Mouse (Mus musculus): Measurements from ENCODE around the gene Cbx4. TPM values are rescaled to one million over a fixed set of nuclear protein-coding genes. Genes with fewer than 3 reads are reported as not detected.

Gene Cbx4
- total RNA-seq (2021): 10 to 100 TPM; 22.1 to 22.6 TPM

GRCm38 (mm10) chr11:119086144-119086971, at the start of gene Cbx4:
Cbx4 (minus strand) TSS chr11:119086221.
- intact Hi-C loops (cut with DNase I): loop anchor here (2.0 kb wide), 2 partner anchors 38 to 104 kb away; no protein-coding TSS in a partner anchor
- peak; percentile 93 for DNase-seq

GRCm38 (mm10) chr11:119134586-119134985, 48.6 kb upstream of the Cbx4 start:
- intact Hi-C loops (cut with DNase I): no loop called here
- DNase-seq: peak in 1 of 2 experiments; percentile 31

GRCm38 (mm10) chr11:119133437-119134221, 47.6 kb upstream of the Cbx4 start:
- intact Hi-C loops (cut with DNase I): no loop called here
- peak; percentile 80 to 85 for DNase-seq

- no peak for DNase-seq
- intact Hi-C loops (cut with DNase I): no loop called here
These were observed 46.4 kb upstream of the Cbx4 start for GRCm38 (mm10) chr11:119132198-119133035.

- intact Hi-C loops (cut with DNase I): no loop called here
- DNase-seq: no peak
These were observed 44.2 kb upstream of the Cbx4 start for GRCm38 (mm10) chr11:119130081-119130765.

- intact Hi-C loops (cut with DNase I): loop anchor here (5.0 kb wide), 2 partner anchors 58 to 72 kb away; no protein-coding TSS in a partner anchor
- DNase-seq: no peak
These were observed 43.4 kb upstream of the Cbx4 start for GRCm38 (mm10) chr11:119129281-119130058.

GRCm38 (mm10) chr11:119128668-119129280, 42.8 kb upstream of the Cbx4 start:
- intact Hi-C loops (cut with DNase I): loop anchor here (5.0 kb wide), 2 partner anchors 59 to 71 kb away; no protein-coding TSS in a partner anchor
- DNase-seq: no peak

GRCm38 (mm10) chr11:119127686-119128473, 41.9 kb upstream of the Cbx4 start:
- intact Hi-C loops (cut with DNase I): loop anchor here (5.0 kb wide), 2 partner anchors 59 to 71 kb away; no protein-coding TSS in a partner anchor

GRCm38 (mm10) chr11:119127147-119127546, 41.1 kb upstream of the Cbx4 start:
- intact Hi-C loops (cut with DNase I): loop anchor here (5.0 kb wide), 2 partner anchors 60 to 70 kb away; no protein-coding TSS in a partner anchor
- DNase-seq: peak in 1 of 2 experiments; percentile 37

More at GRCm38 (mm10) chr11:119127686-119128473, 41.9 kb upstream of the Cbx4 start:
- DNase-seq: peak; percentile 85 to 87

GRCm38 (mm10) chr11:119125929-119126861, 40.2 kb upstream of the Cbx4 start:
- intact Hi-C loops (cut with DNase I): loop anchor here (2.0 to 5.0 kb wide), 3 partner anchors 39 to 69 kb away; partner anchors contain the start of gene Cbx4
- peak; percentile 94 for DNase-seq

GRCm38 (mm10) chr11:119124536-119124935, 38.5 kb upstream of the Cbx4 start:
- DNase-seq: peak; percentile 84 to 88
- intact Hi-C loops (cut with DNase I): loop anchor here (2.0 kb wide), 1 partner anchor 38 kb away; the partner anchor contains the start of gene Cbx4

GRCm38 (mm10) chr11:119123522-119124319, 37.7 kb upstream of the Cbx4 start:
- intact Hi-C loops (cut with DNase I): loop anchor here (2.0 kb wide), 1 partner anchor 37 kb away; the partner anchor contains the start of gene Cbx4
- DNase-seq: peak; percentile 36 to 48

GRCm38 (mm10) chr11:119122396-119122795, 36.4 kb upstream of the Cbx4 start:
- no peak for DNase-seq
- intact Hi-C loops (cut with DNase I): no loop called here

GRCm38 (mm10) chr11:119118905-119119304, 32.9 kb upstream of the Cbx4 start:
- intact Hi-C loops (cut with DNase I): no loop called here
- no peak for DNase-seq

- intact Hi-C loops (cut with DNase I): no loop called here
- DNase-seq: no peak
These were observed 31.9 kb upstream of the Cbx4 start for GRCm38 (mm10) chr11:119117945-119118344.

Measured in heart, postnatal 10 days (tissue).